Mouse (Mus musculus) brain, adult 2 months (tissue): ENCODE measurements around the gene Brinp3.

ENCODE experiments used
- DNase-seq: peaks from one replicate; pipeline ENCODE4 v3.0.0; 2011; ENCODE audit warnings: low read depth, low spot score

Brinp3 gene

GRCm38 (mm10) chr1:146792826-146793225 lies 298.3 kb downstream of the Brinp3 start:
- peak; percentile 84 for DNase-seq

- DNase-seq, result peak; percentile 37
These were observed 305.5 kb downstream of the Brinp3 start for GRCm38 (mm10) chr1:146799986-146800553.

- peak; percentile 76 for DNase-seq
These were observed 307.3 kb downstream of the Brinp3 start for GRCm38 (mm10) chr1:146801821-146802220.

GRCm38 (mm10) chr1:146807765-146808164 lies 313.2 kb downstream of the Brinp3 start:
- DNase-seq, result no peak

GRCm38 (mm10) chr1:146833888-146834287 lies 339.3 kb downstream of the Brinp3 start:
- DNase-seq, result no peak

- peak; percentile 70 for DNase-seq
These were observed 349.5 kb downstream of the Brinp3 start for GRCm38 (mm10) chr1:146844087-146844486.

- no peak for DNase-seq
These were observed 354.3 kb downstream of the Brinp3 start for GRCm38 (mm10) chr1:146848892-146849291.

GRCm38 (mm10) chr1:146850147-146850546 lies 355.6 kb downstream of the Brinp3 start:
- peak; percentile 33 for DNase-seq

- DNase-seq, result no peak
These were observed 404.1 kb downstream of the Brinp3 start for GRCm38 (mm10) chr1:146898636-146899035.

- no peak for DNase-seq
These were observed 407.1 kb downstream of the Brinp3 start for GRCm38 (mm10) chr1:146901691-146902090.

GRCm38 (mm10) chr1:146939463-146940389 lies 445.2 kb downstream of the Brinp3 start:
- DNase-seq, result no peak
